Mouse (Mus musculus) ES-E14 (cell line): Measurements from ENCODE around the gene Zzef1.

Experiments
- HCFC1 ChIP-seq: IDR thresholded peaks from 2 replicates; pipeline ENCODE4 v1.6.1; 2012; ENCODE audit warnings: low read length, inconsistent platforms, borderline replicate concordance; ENCODE audit not compliant: insufficient read depth
- ZC3H11A ChIP-seq: IDR thresholded peaks from 2 replicates; pipeline ENCODE4 v1.6.1; 2012; ENCODE audit warnings: low read depth, mild to moderate bottlenecking, inconsistent platforms, low read length, borderline replicate concordance
- ZNF384 ChIP-seq: IDR thresholded peaks from 2 replicates; pipeline ENCODE4 v1.6.1; 2012; ENCODE audit warnings: low read depth, low read length, inconsistent platforms

GRCm38 (mm10) chr11:72923116-72923515 lies 127.1 kb downstream of the Zzef1 start:
- no peak for TF ChIP-seq HCFC1
- no peak for TF ChIP-seq ZC3H11A
- no peak for TF ChIP-seq ZNF384
